12 mouse cellular contexts compared by ENCODE assay signal in genomic region chr1:174172605-174173004, GRCm38 (mm10). TPM values are rescaled to one million over a fixed set of nuclear protein-coding genes. Genes with fewer than 3 reads are reported as not detected.
DNase-seq lines count a peak whose midpoint lies in the region; ATAC-seq and TF ChIP-seq lines count a peak whose summit lies in the region.
"Had no signal": no experiment of that assay in that cellular context is flagged by ENCODE, and none has a peak within 500 bp of the region (broad histone marks: within the 10 kb centered on the region; RNA-seq: fewer than 3 reads in every experiment).

Gene Spta1 (plus strand): TSS chr1:174172776.

- 9% methylated on average over 3 of the region's 3 CpGs for WGBS in liver, embryonic 12.5 days (ENCODE audit: insufficient replicate concordance)
- WGBS in kidney, embryonic 14.5 days = 59% methylated on average over 3 of the region's 3 CpGs

- peak; percentile 5 for DNase-seq in NIH3T3 (ENCODE audit: low read depth)
- DNase-seq in heart, adult 11 months = peak; percentile 89
- DNase-seq in urinary bladder, postnatal 4 days (ENCODE audit: low spot score in 2 of 2) = no peak
- DNase-seq in urinary bladder, adult 18-20 months (ENCODE audit: low spot score in 2 of 2) = no peak
- no peak for DNase-seq in frontal cortex, postnatal 10 days (ENCODE audit: low spot score in 2 of 2)
- DNase-seq: adrenal gland, postnatal 36 days; gastrocnemius, postnatal 25 days; left cerebral cortex, postnatal 4 days had no signal

- no peaks in the 10 kb centered on the region for H3K27me3 ChIP-seq in ES-Bruce4 (ENCODE audit: control insufficient read depth, insufficient read depth, low read length, poor library complexity, severe bottlenecking)
- no peaks in the 10 kb centered on the region for H3K27me3 ChIP-seq in liver, embryonic 12.5 days (replicated peaks)
- H3K27me3 ChIP-seq in kidney, embryonic 14.5 days (ENCODE audit: control insufficient read depth, insufficient read depth, low read length) = no peaks in the 10 kb centered on the region

- H3K4me1 ChIP-seq in ES-Bruce4 (ENCODE audit: control insufficient read depth, insufficient read depth, low read length) = peaks cover 3% of the 10 kb centered on the region
- peaks cover 50% of the 10 kb centered on the region for H3K4me1 ChIP-seq in liver, embryonic 12.5 days
- no peaks in the 10 kb centered on the region for H3K4me1 ChIP-seq in kidney, embryonic 14.5 days (ENCODE audit: control insufficient read depth, insufficient read depth, low read length)

- TF ChIP-seq CTCF in ES-Bruce4 (IDR thresholded peaks at IDR 0.05; ENCODE audit: low read depth, low read length) = no peak

- peak; percentile 88 for TF ChIP-seq EP300 in ES-Bruce4 (IDR thresholded peaks at IDR 0.05; ENCODE audit: insufficient read depth, low read depth, low read length)

- H3K9me3 ChIP-seq in ES-Bruce4 (replicated peaks; ENCODE audit: control insufficient read depth, insufficient read depth, low read length, poor library complexity, severe bottlenecking) = no peaks in the 10 kb centered on the region
- H3K9me3 ChIP-seq in liver, embryonic 12.5 days (replicated peaks) = no peaks in the 10 kb centered on the region
- no peaks in the 10 kb centered on the region for H3K9me3 ChIP-seq in kidney, embryonic 14.5 days (ENCODE audit: control insufficient read depth, low read length)

- TF ChIP-seq POLR2A in ES-Bruce4 (IDR thresholded peaks at IDR 0.05; ENCODE audit: insufficient read depth, low read length) = no peak

- peak within 1 kb of the TSS; percentile 94 for H3K27ac ChIP-seq in ES-Bruce4 (ENCODE audit: insufficient read depth, low read length)
- H3K27ac ChIP-seq in liver, embryonic 12.5 days = peak within 1 kb of the TSS; percentile 99
- no peak within 1 kb of the TSS for H3K27ac ChIP-seq in kidney, embryonic 14.5 days (ENCODE audit: low read depth, low read length)

- peaks cover 3% of the 10 kb centered on the region; the same call in 1 of the 2 replicates for H3K36me3 ChIP-seq in ES-Bruce4 (ENCODE audit: control insufficient read depth, insufficient read depth, low read length, poor library complexity, severe bottlenecking)
- peaks cover 29% of the 10 kb centered on the region for H3K36me3 ChIP-seq in liver, embryonic 12.5 days
- H3K36me3 ChIP-seq in kidney, embryonic 14.5 days (ENCODE audit: control insufficient read depth, insufficient read depth, low read length) = no peaks in the 10 kb centered on the region

- no peak within 1 kb of the TSS for H3K4me3 ChIP-seq in ES-Bruce4 (ENCODE audit: low read depth, low read length)
- H3K4me3 ChIP-seq in liver, embryonic 12.5 days = peak within 1 kb of the TSS; percentile 64
- H3K4me3 ChIP-seq in kidney, embryonic 14.5 days (ENCODE audit: low read length) = no peak within 1 kb of the TSS
- H3K4me3 ChIP-seq: myocyte had no signal

- no peak within 1 kb of the TSS for H3K9ac ChIP-seq in ES-Bruce4 (ENCODE audit: low read depth, poor library complexity, severe bottlenecking)
- peak within 1 kb of the TSS; percentile 73 for H3K9ac ChIP-seq in liver, embryonic 12.5 days
- H3K9ac ChIP-seq in kidney, embryonic 14.5 days (ENCODE audit: low read depth, low read length) = no peak within 1 kb of the TSS

- peak within 1 kb of the TSS; percentile 80 for H3K4me2 ChIP-seq in liver, embryonic 12.5 days
- H3K4me2 ChIP-seq in kidney, embryonic 14.5 days (replicated peaks; ENCODE audit: low read depth, low read length) = no peak within 1 kb of the TSS

- ATAC-seq in liver, embryonic 12.5 days = peak; percentile 80
- no peak for ATAC-seq in kidney, embryonic 14.5 days (ENCODE audit: low FRiP score, low TSS enrichment)

RNA-seq across cellular contexts. Expression of gene Spta1, which starts in this region (rescaled TPM):
- 0.91 and 0.94 TPM in 2 replicates for polyA plus RNA-seq in ES-Bruce4 (2011; ENCODE audit: insufficient read depth, insufficient read length, low read depth, missing spikeins)
- 46.8 and 50.0 TPM in 2 replicates for polyA plus RNA-seq in liver, embryonic 12.5 days (2016; fragmentation: Nextera tagmentation; extraction: Ambion mirVana)
- 0.19 and 0.39 TPM in 2 replicates for polyA plus RNA-seq in kidney, embryonic 14.5 days (2014; fragmentation: Nextera tagmentation; extraction: Ambion mirVana)

Comparison
In these comparisons a context has a peak if more than half of its experiments do, and no peak if none do; other contexts are left out.
1. RNA of gene Spta1 (polyA plus RNA-seq): 46.8 to 50.0 TPM in liver, embryonic 12.5 days; 0.91 to 0.94 TPM in ES-Bruce4 and 0.19 to 0.39 TPM in kidney, embryonic 14.5 days; every median in the first group is over 10 times any median in the second.
2. DNase-seq: peak in NIH3T3 (single experiment) and heart, adult 11 months (single experiment); none in urinary bladder, postnatal 4 days (0 of 2), urinary bladder, adult 18-20 months (0 of 2) and frontal cortex, postnatal 10 days (0 of 2).